Mouse (Mus musculus): ENCODE data around the gene Celf3. TPM values are rescaled to one million over a fixed set of nuclear protein-coding genes. Genes with fewer than 3 reads are reported as not detected.

The Celf3 gene
- 2.4 and 3.7 TPM in 2 replicates for polyA plus RNA-seq (2015; fragmentation: Nextera tagmentation; extraction: Ambion mirVana)

GRCm38 (mm10) chr3:94477981-94478422 is at the start of gene Celf3:
Gene Celf3, plus strand, starts transcription at chr3:94478295.
- peak within 1 kb of the TSS; percentile 27; the same call in 1 of the 2 replicates for H3K4me2 ChIP-seq (replicated peaks)
- H3K4me1 ChIP-seq: peaks cover 7% of the 10 kb centered on the region
- no peaks in the 10 kb centered on the region for H3K36me3 ChIP-seq
- no peak within 1 kb of the TSS for H3K4me3 ChIP-seq
- peaks cover 42% of the 10 kb centered on the region for H3K27me3 ChIP-seq
- no peak within 1 kb of the TSS for H3K27ac ChIP-seq
- no peak; the same call in 1 of the 2 replicates for ATAC-seq (ENCODE audit: low FRiP score, low read depth)
- no peaks in the 10 kb centered on the region for H3K9me3 ChIP-seq
- H3K9ac ChIP-seq: no peak within 1 kb of the TSS
- 3% methylated on average over 10 of the region's 14 CpGs for whole genome bisulfite sequencing

GRCm38 (mm10) chr3:94430980-94431379 is 47.1 kb upstream of the Celf3 start:
- 74% methylated on average over 2 of the region's 2 CpGs for WGBS
- H3K4me2 ChIP-seq (replicated peaks): no peak overlapping the region
- no peak overlapping the region for H3K4me3 ChIP-seq
- H3K36me3 ChIP-seq: no peaks in the 10 kb centered on the region
- no peaks in the 10 kb centered on the region for H3K9me3 ChIP-seq
- no peaks in the 10 kb centered on the region for H3K27me3 ChIP-seq
- no peak overlapping the region for H3K27ac ChIP-seq
- ATAC-seq (ENCODE audit: low FRiP score, low read depth): no peak
- no peak overlapping the region for H3K9ac ChIP-seq
- no peaks in the 10 kb centered on the region for H3K4me1 ChIP-seq

GRCm38 (mm10) chr3:94434305-94434704 is 43.8 kb upstream of the Celf3 start:
- Histone ChIP-seq H3K9me3 (no peaks in the 10 kb centered on the region), H3K9ac (no peak overlapping the region), H3K27ac (no peak overlapping the region), H3K4me2 (replicated peaks) (no peak overlapping the region), H3K36me3 (no peaks in the 10 kb centered on the region), H3K27me3 (no peaks in the 10 kb centered on the region), H3K4me1 (no peaks in the 10 kb centered on the region), H3K4me3 (no peak overlapping the region)
- ATAC-seq (ENCODE audit: low FRiP score, low read depth): no peak
- WGBS: 80% methylated on average over 2 of the region's 2 CpGs

DNA sequence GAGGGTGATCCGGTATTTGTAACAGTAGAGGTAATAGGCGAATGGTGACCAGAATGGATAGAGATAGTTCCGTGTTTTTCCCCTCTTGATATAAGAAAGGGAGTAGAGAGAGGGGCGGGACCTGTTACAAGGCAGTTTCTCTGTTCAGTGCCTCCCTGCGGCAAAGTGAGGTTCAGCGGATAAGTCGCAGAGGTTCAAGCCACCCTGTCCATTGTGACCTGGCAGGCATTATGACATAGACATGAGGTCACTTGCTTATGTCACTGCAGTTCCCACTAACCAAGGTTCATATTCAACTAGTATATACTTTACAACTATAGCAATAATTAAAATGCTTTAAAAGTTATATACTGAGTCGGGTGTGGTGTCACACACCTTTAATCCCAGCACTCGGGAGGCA is 41.7 kb upstream of the Celf3 start:
- no peaks in the 10 kb centered on the region for H3K36me3 ChIP-seq
- no peak overlapping the region for H3K4me3 ChIP-seq
- WGBS: 79% methylated on average over 9 of the region's 9 CpGs
- peaks cover 6% of the 10 kb centered on the region; the same call in 1 of the 2 replicates for H3K27me3 ChIP-seq
- no peak overlapping the region for H3K9ac ChIP-seq
- no peak overlapping the region for H3K27ac ChIP-seq
- no peaks in the 10 kb centered on the region for H3K4me1 ChIP-seq
- H3K4me2 ChIP-seq (replicated peaks): no peak overlapping the region
- H3K9me3 ChIP-seq: no peaks in the 10 kb centered on the region
- ATAC-seq (ENCODE audit: low FRiP score, low read depth): no peak

GRCm38 (mm10) chr3:94441182-94441581 is 36.9 kb upstream of the Celf3 start:
- 41% methylated on average over 3 of the region's 3 CpGs for WGBS
- no peak overlapping the region for H3K4me2 ChIP-seq (replicated peaks)
- no peak overlapping the region for H3K9ac ChIP-seq
- ATAC-seq (ENCODE audit: low FRiP score, low read depth): no peak
- H3K9me3 ChIP-seq: no peaks in the 10 kb centered on the region
- H3K27ac ChIP-seq: no peak overlapping the region
- H3K27me3 ChIP-seq: peaks cover 6% of the 10 kb centered on the region; the same call in 1 of the 2 replicates
- H3K4me3 ChIP-seq: no peak overlapping the region
- H3K4me1 ChIP-seq: peaks cover 11% of the 10 kb centered on the region
- H3K36me3 ChIP-seq: peaks cover 18% of the 10 kb centered on the region

- H3K4me1 ChIP-seq: peaks cover 11% of the 10 kb centered on the region
- 0 out of 2 replicates have a peak within 1 kb of the TSS, but pooled peaks have one; percentile 10 for H3K27ac ChIP-seq
- peaks cover 6% of the 10 kb centered on the region; the same call in 1 of the 2 replicates for H3K27me3 ChIP-seq
- H3K36me3 ChIP-seq: peaks cover 37% of the 10 kb centered on the region
- ATAC-seq (ENCODE audit: low FRiP score, low read depth): peak; percentile 98
- H3K9me3 ChIP-seq: no peaks in the 10 kb centered on the region
- WGBS: under 1% methylated on average over 39 of the region's 39 CpGs
- H3K9ac ChIP-seq: peak within 1 kb of the TSS; percentile 94
- peak within 1 kb of the TSS; percentile 96 for H3K4me3 ChIP-seq
- peak within 1 kb of the TSS; percentile 87 for H3K4me2 ChIP-seq (replicated peaks)
Measured at GRCm38 (mm10) chr3:94442951-94443596, 35.0 kb upstream of the Celf3 start, which contains the start of gene Mrpl9. Gene Mrpl9, plus strand, starts transcription at chr3:94443318.

DNA sequence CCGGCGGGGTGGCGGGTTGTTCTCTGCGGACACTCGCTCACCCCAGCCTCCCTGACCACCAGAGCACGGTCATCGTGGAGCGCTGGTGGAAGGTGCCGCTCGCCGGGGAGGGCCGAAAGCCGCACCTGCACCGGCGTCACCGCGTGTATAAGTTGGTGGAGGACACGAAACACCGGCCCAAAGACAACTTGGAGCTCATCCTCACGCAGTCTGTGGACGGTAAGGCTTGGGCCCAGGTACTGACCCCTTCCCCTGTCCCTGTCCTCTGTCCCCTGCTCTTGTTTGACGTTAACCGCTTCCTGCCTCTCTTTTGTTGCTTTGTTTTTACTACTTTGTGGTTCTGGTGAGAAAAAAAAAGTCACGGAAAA is 34.5 kb upstream of the Celf3 start, which contains the start of gene Oaz3:
Gene Oaz3, minus strand, starts transcription at position 319 of the 368 bp plus-strand sequence.
- Histone ChIP-seq H3K9ac (peak within 1 kb of the TSS; percentile 94), H3K36me3 (peaks cover 42% of the 10 kb centered on the region), H3K27me3 (peaks cover 6% of the 10 kb centered on the region; the same call in 1 of the 2 replicates), H3K4me2 (replicated peaks) (peak within 1 kb of the TSS; percentile 87), H3K27ac (0 out of 2 replicates have a peak within 1 kb of the TSS, but pooled peaks have one; percentile 10), H3K4me1 (peaks cover 11% of the 10 kb centered on the region), H3K4me3 (peak within 1 kb of the TSS; percentile 96), H3K9me3 (no peaks in the 10 kb centered on the region)
- under 1% methylated on average over 24 of the region's 24 CpGs for WGBS
- ATAC-seq (ENCODE audit: low FRiP score, low read depth): no peak; the same call in 1 of the 2 replicates

DNA sequence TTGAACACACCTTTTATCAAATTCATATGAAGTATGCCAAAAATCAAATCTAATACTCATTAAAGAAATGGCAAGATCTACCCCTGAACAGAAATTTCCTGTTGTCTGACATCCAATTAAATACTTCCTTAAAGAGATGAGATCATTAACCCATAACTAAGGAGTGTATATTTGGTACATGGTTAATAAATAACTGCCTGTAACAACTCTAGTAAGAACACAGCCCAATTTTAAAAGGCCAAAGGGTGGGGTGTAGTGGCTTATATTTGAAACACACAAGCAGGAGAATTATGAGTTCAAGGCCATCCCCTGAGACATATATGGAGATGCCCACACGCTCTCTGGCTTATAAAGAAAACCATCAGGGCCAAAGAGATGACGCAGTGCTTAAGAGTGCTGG is 28.7 kb upstream of the Celf3 start:
- no peak for ATAC-seq (ENCODE audit: low FRiP score, low read depth)
- no peaks in the 10 kb centered on the region for H3K27me3 ChIP-seq
- no peak overlapping the region for H3K4me2 ChIP-seq (replicated peaks)
- no peak overlapping the region for H3K27ac ChIP-seq
- peaks cover 44% of the 10 kb centered on the region for H3K36me3 ChIP-seq
- 96% methylated on average over 2 of the region's 2 CpGs for whole genome bisulfite sequencing
- peaks cover 4% of the 10 kb centered on the region for H3K4me1 ChIP-seq
- no peaks in the 10 kb centered on the region for H3K9me3 ChIP-seq
- H3K4me3 ChIP-seq: no peak overlapping the region
- H3K9ac ChIP-seq: no peak overlapping the region

DNA sequence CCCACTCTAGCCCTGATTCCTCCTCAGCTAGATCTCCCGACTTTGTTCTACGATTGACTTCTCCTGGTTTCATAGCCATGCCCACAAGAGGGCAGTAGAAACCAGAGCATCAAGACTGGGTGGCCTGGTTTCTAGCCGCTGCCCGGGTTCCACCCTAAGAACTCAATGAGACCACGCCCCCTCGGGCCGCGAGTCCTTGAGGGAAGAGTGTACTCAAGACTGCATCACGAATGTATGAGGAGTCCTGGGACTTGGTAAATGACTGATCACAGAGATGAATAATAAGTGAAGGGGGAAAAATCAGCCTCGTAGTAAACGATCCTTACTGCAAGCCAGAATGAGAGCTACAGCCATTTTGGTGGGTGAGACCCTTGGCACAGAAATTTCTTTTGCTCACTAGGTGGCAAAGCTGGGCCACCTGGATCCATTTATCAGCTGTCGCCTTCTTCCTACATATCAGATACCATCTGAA is 21.5 kb upstream of the Celf3 start:
- H3K9me3 ChIP-seq: no peaks in the 10 kb centered on the region; the same call in 1 of the 2 replicates
- H3K27me3 ChIP-seq: 0 out of 2 replicates have a peak, but pooled peaks cover 7% of the 10 kb centered on the region
- H3K36me3 ChIP-seq: no peaks in the 10 kb centered on the region
- peak; percentile 87 for ATAC-seq (ENCODE audit: low FRiP score, low read depth)
- no peaks in the 10 kb centered on the region for H3K4me1 ChIP-seq
- 2% methylated on average over 12 of the region's 12 CpGs for WGBS
- H3K27ac ChIP-seq: no peak overlapping the region
- peak overlapping the region; percentile 61 for H3K4me2 ChIP-seq (replicated peaks)
- peak overlapping the region; percentile 42 for H3K4me3 ChIP-seq
- peak overlapping the region; percentile 50; the same call in 1 of the 2 replicates for H3K9ac ChIP-seq

DNA sequence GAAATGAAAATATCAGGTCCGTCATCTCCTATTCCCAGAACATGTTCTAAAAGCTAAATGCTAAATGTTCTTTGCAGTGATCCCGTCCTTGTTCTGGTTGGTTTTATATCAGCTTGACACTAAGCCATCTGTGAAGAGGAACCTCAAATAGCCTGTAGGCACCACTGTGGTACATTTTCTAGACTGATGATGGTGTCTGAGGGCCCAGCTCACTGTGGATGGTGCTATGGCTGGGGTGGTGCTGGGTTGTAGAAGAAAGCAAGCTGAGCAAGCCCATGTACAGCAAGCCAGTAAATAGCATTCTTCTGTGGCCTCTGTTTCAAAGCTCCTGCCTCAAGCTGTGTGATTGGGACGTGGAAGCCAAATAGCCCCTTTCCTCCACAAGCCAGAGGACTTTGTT is 21.0 kb upstream of the Celf3 start:
- Histone ChIP-seq H3K9me3 (no peaks in the 10 kb centered on the region; the same call in 1 of the 2 replicates), H3K9ac (no peak overlapping the region), H3K27ac (no peak overlapping the region), H3K4me2 (replicated peaks) (peak overlapping the region; percentile 61), H3K4me1 (no peaks in the 10 kb centered on the region), H3K27me3 (0 out of 2 replicates have a peak, but pooled peaks cover 7% of the 10 kb centered on the region), H3K36me3 (no peaks in the 10 kb centered on the region), H3K4me3 (peak overlapping the region; percentile 42)
- no peak for ATAC-seq (ENCODE audit: low FRiP score, low read depth)
- 59% methylated on average over 3 of the region's 3 CpGs for WGBS

- Histone ChIP-seq H3K4me3 (no peak overlapping the region), H3K27me3 (0 out of 2 replicates have a peak, but pooled peaks cover 7% of the 10 kb centered on the region), H3K9ac (no peak overlapping the region), H3K36me3 (no peaks in the 10 kb centered on the region), H3K27ac (no peak overlapping the region), H3K4me2 (replicated peaks) (no peak overlapping the region), H3K9me3 (no peaks in the 10 kb centered on the region; the same call in 1 of the 2 replicates), H3K4me1 (peaks cover 9% of the 10 kb centered on the region; the same call in 1 of the 2 replicates)
- 89% methylated on average over 2 of the region's 2 CpGs for WGBS
- ATAC-seq (ENCODE audit: low FRiP score, low read depth): no peak
Measured at GRCm38 (mm10) chr3:94459834-94460233, 18.3 kb upstream of the Celf3 start.

GRCm38 (mm10) chr3:94463926-94464578 is 14.0 kb upstream of the Celf3 start:
- Histone ChIP-seq H3K36me3 (no peaks in the 10 kb centered on the region), H3K4me2 (replicated peaks) (no peak overlapping the region), H3K9ac (no peak overlapping the region), H3K27me3 (no peaks in the 10 kb centered on the region), H3K9me3 (no peaks in the 10 kb centered on the region; the same call in 1 of the 2 replicates), H3K4me1 (peaks cover 22% of the 10 kb centered on the region), H3K27ac (no peak overlapping the region), H3K4me3 (no peak overlapping the region)
- WGBS: 50% methylated on average over 11 of the region's 11 CpGs
- ATAC-seq (ENCODE audit: low FRiP score, low read depth): no peak
